Mouse (Mus musculus) liver, adult (tissue): Measurements from ENCODE around the gene Hist2h2aa2.

Source experiments
- GATA4 ChIP-seq: IDR thresholded peaks from 2 replicates; pipeline ENCODE4 v1.6.1; 2014; ENCODE audit warnings: mild to moderate bottlenecking, low read length; ENCODE audit not compliant: insufficient replicate concordance

The Hist2h2aa2 gene

GRCm38 (mm10) chr3:96228828-96229227, 11.2 kb downstream of the Hist2h2aa2 start:
- TF ChIP-seq GATA4, result no peak

- TF ChIP-seq GATA4, result no peak
Measured at GRCm38 (mm10) chr3:96226695-96227648, 13.1 kb downstream of the Hist2h2aa2 start.

GRCm38 (mm10) chr3:96225421-96225820, 14.7 kb downstream of the Hist2h2aa2 start:
- no peak for TF ChIP-seq GATA4

GRCm38 (mm10) chr3:96222774-96223173, 17.3 kb downstream of the Hist2h2aa2 start:
- no peak for TF ChIP-seq GATA4

GRCm38 (mm10) chr3:96221640-96222038, 18.4 kb downstream of the Hist2h2aa2 start:
- TF ChIP-seq GATA4, result no peak

- TF ChIP-seq GATA4, result no peak
Measured at GRCm38 (mm10) chr3:96220765-96221639, 19.1 kb downstream of the Hist2h2aa2 start, which contains the start of the genes Hist2h2ac and Hist2h2be. Gene Hist2h2ac (minus strand): TSS chr3:96220880. Gene Hist2h2be (plus strand): TSS chr3:96221119.

- TF ChIP-seq GATA4, result no peak
Measured at GRCm38 (mm10) chr3:96219661-96220130, 20.4 kb downstream of the Hist2h2aa2 start, which contains the start of the genes Bola1 and Hist2h2ab. Gene Bola1 (minus strand): TSS chr3:96219709. Gene Hist2h2ab (plus strand): TSS chr3:96219865.

GRCm38 (mm10) chr3:96219191-96219641, 20.9 kb downstream of the Hist2h2aa2 start:
- no peak for TF ChIP-seq GATA4

GRCm38 (mm10) chr3:96209242-96209641, 30.8 kb downstream of the Hist2h2aa2 start:
- no peak for TF ChIP-seq GATA4

GRCm38 (mm10) chr3:96207819-96208218, 32.3 kb downstream of the Hist2h2aa2 start:
- TF ChIP-seq GATA4, result no peak

- TF ChIP-seq GATA4, result no peak
Measured at GRCm38 (mm10) chr3:96199731-96200130, 40.3 kb downstream of the Hist2h2aa2 start.

- no peak for TF ChIP-seq GATA4
Measured at GRCm38 (mm10) chr3:96198181-96198580, 41.9 kb downstream of the Hist2h2aa2 start.

- TF ChIP-seq GATA4, result no peak; the same call in 1 of the 2 replicates
Measured at GRCm38 (mm10) chr3:96197129-96197749, 42.8 kb downstream of the Hist2h2aa2 start.

GRCm38 (mm10) chr3:96196437-96197128, 43.5 kb downstream of the Hist2h2aa2 start:
- TF ChIP-seq GATA4, result no peak
